Mouse (Mus musculus): Measurements from ENCODE around the gene Gm2174.

Gene Gm2174

GRCm38 (mm10) chrX:56447524-56448015, at the start of gene Gm2174:
Gene Gm2174, plus strand, starts transcription at chrX:56447965.
- DNase-seq (ENCODE audit: low spot score in 2 of 2): no peak

- no peak for DNase-seq (ENCODE audit: low spot score in 2 of 2)
Observed at GRCm38 (mm10) chrX:56404646-56405045, 43.1 kb upstream of the Gm2174 start.

GRCm38 (mm10) chrX:56405482-56405881, 42.3 kb upstream of the Gm2174 start:
- no peak for DNase-seq (ENCODE audit: low spot score in 2 of 2)

- no peak for DNase-seq (ENCODE audit: low spot score in 2 of 2)
Observed at GRCm38 (mm10) chrX:56406128-56406527, 41.6 kb upstream of the Gm2174 start.

- no peak for DNase-seq (ENCODE audit: low spot score in 2 of 2)
Observed at GRCm38 (mm10) chrX:56416277-56416676, 31.5 kb upstream of the Gm2174 start.

- peak in 1 of 2 experiments; percentile 13 for DNase-seq (ENCODE audit: low spot score in 2 of 2)
Observed at GRCm38 (mm10) chrX:56417541-56417940, 30.2 kb upstream of the Gm2174 start.

- no peak for DNase-seq (ENCODE audit: low spot score in 2 of 2)
Observed at GRCm38 (mm10) chrX:56430601-56431000, 17.2 kb upstream of the Gm2174 start.

- DNase-seq (ENCODE audit: low spot score in 2 of 2): no peak
Observed at GRCm38 (mm10) chrX:56435758-56436283, 11.9 kb upstream of the Gm2174 start.

GRCm38 (mm10) chrX:56446487-56447428, 1.0 kb upstream of the Gm2174 start:
- peak in 1 of 2 experiments; percentile 14 for DNase-seq (ENCODE audit: low spot score in 2 of 2)

- DNase-seq (ENCODE audit: low spot score in 2 of 2): peak; percentile 76 to 87
Observed at GRCm38 (mm10) chrX:56454671-56455371, 7.1 kb downstream of the Gm2174 start, which contains the start of gene Ints6l. Gene Ints6l, plus strand, starts transcription at chrX:56454857.

GRCm38 (mm10) chrX:56455372-56456246, 7.8 kb downstream of the Gm2174 start:
- DNase-seq (ENCODE audit: low spot score in 2 of 2): peak; percentile 86 to 91

GRCm38 (mm10) chrX:56456379-56456778, 8.6 kb downstream of the Gm2174 start:
- peak in 1 of 2 experiments; percentile 13 for DNase-seq (ENCODE audit: low spot score in 2 of 2)

- DNase-seq (ENCODE audit: low spot score in 2 of 2): no peak
Observed at GRCm38 (mm10) chrX:56462020-56462933, 14.5 kb downstream of the Gm2174 start.

GRCm38 (mm10) chrX:56464906-56465305, 17.1 kb downstream of the Gm2174 start:
- no peak for DNase-seq (ENCODE audit: low spot score in 2 of 2)

- no peak for DNase-seq (ENCODE audit: low spot score in 2 of 2)
Observed at GRCm38 (mm10) chrX:56467688-56468087, 19.9 kb downstream of the Gm2174 start.

GRCm38 (mm10) chrX:56468422-56468821, 20.7 kb downstream of the Gm2174 start:
- DNase-seq (ENCODE audit: low spot score in 2 of 2): no peak

GRCm38 (mm10) chrX:56474035-56474434, 26.3 kb downstream of the Gm2174 start:
- no peak for DNase-seq (ENCODE audit: low spot score in 2 of 2)

GRCm38 (mm10) chrX:56477553-56477952, 29.8 kb downstream of the Gm2174 start:
- DNase-seq (ENCODE audit: low spot score in 2 of 2): no peak

- no peak for DNase-seq (ENCODE audit: low spot score in 2 of 2)
Observed at GRCm38 (mm10) chrX:56481906-56482305, 34.1 kb downstream of the Gm2174 start.

- DNase-seq (ENCODE audit: low spot score in 2 of 2): peak; percentile 70 to 88
Observed at GRCm38 (mm10) chrX:56489758-56490157, 42.0 kb downstream of the Gm2174 start.
